Mouse (Mus musculus) CH12.LX (cell line): Measurements from ENCODE around the gene Cyp20a1.

Experiments used
- CHD2 ChIP-seq: IDR thresholded peaks from 2 replicates; pipeline ENCODE4 v1.6.1; 2011; ENCODE audit warnings: low read length, improper control_type of control experiment
- CTCF ChIP-seq, 2 experiments: IDR thresholded peaks in 1 of 2; conservative IDR thresholded peaks in 1 of 2; 2 replicates each; pipeline ENCODE4 v1.5.1; 2011 to 2012; ENCODE audit warnings: low read depth in 2 of 2, low read length in 2 of 2, improper control_type of control experiment in 1 of 2, inconsistent platforms in 1 of 2, mild to moderate bottlenecking in 1 of 2, moderate library complexity in 1 of 2
- KAT2A ChIP-seq: IDR thresholded peaks from 2 replicates; pipeline ENCODE4 v1.6.1; 2012; ENCODE audit warnings: low read length, improper control_type of control experiment, inconsistent platforms; ENCODE audit not compliant: insufficient replicate concordance
- MAFK ChIP-seq: IDR thresholded peaks from 2 replicates; pipeline ENCODE4 v1.6.1; 2011; ENCODE audit warnings: low read length, improper control_type of control experiment; ENCODE audit not compliant: insufficient replicate concordance
- POLR2A ChIP-seq: IDR thresholded peaks from 2 replicates; pipeline ENCODE4 v1.6.1; 2011; ENCODE audit warnings: low read depth, mild to moderate bottlenecking, improper control_type of control experiment, low read length
- SIN3A ChIP-seq: IDR thresholded peaks from 2 replicates; pipeline ENCODE4 v1.6.1; 2012; ENCODE audit warnings: low read length, improper control_type of control experiment, inconsistent platforms
- TBP ChIP-seq: conservative IDR thresholded peaks from 2 replicates; pipeline ENCODE4 v1.6.1; 2011; ENCODE audit warnings: low read depth, low read length, improper control_type of control experiment

GRCm38 (mm10) chr1:60344670-60345069 lies 1.5 kb downstream of the Cyp20a1 start:
- no peak for TF ChIP-seq SIN3A
- TF ChIP-seq CTCF (conservative IDR thresholded peaks at IDR 0.05 in 1 of 2, IDR thresholded peaks at IDR 0.05 in 1 of 2; ENCODE audit: low read depth in 2 of 2, low read length in 2 of 2): no peak
- TF ChIP-seq KAT2A: no peak
- no peak for TF ChIP-seq CHD2
- TF ChIP-seq TBP: no peak
- no peak for TF ChIP-seq POLR2A
- no peak for TF ChIP-seq MAFK
